Mouse (Mus musculus) left cerebral cortex, adult 18-20 months (tissue): ENCODE measurements around the gene Shld2. TPM values are rescaled to one million over a fixed set of nuclear protein-coding genes. Genes with fewer than 3 reads are reported as not detected.
"Not testable (repeated sequence)": the region's sequence is repeated elsewhere in the genome, so short reads cannot be mapped to it uniquely, and the experiment has no call there.

ENCODE experiments used
- DNase-seq, 2 experiments: peaks; one replicate each; pipeline ENCODE4 v3.0.0; 2021 to 2022; ENCODE audit warnings: low spot score in 2 of 2, mixed read lengths in 1 of 2
- total RNA-seq, 2 experiments: library from RNA; stranded (reverse); gene quantifications; 2 replicates each; pipeline ENCODE4 v1.2.3; 2021

Shld2 gene
- total RNA-seq, 2 experiments from 2014 or later = 10.0 to 11.9 TPM

GRCm38 (mm10) chr14:34323576-34324085 is 13.3 kb upstream of the Shld2 start:
- no peak for DNase-seq

GRCm38 (mm10) chr14:34318113-34318512 is 7.8 kb upstream of the Shld2 start:
- no peak for DNase-seq

- DNase-seq = no peak
These were observed 7.1 kb upstream of the Shld2 start for GRCm38 (mm10) chr14:34317431-34317830.

DNA sequence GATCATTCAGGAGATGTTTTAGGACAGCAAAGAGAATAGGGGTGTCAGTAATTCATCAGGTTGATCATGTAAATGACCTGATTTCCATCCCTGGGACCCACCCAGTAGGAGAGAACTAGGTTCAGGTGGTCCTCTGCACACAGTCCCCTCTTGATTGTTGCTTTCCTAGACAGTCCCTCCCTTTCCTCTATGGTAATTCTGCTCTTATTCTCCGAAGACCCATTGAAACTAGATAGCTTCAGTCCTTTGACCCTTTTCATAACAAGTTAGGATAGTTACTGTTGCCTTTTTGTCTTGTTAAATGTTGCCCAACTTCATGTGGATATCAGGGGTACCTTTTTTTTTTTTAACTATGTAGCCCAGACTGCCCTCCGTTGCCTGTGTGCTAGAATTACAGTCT is 6.1 kb upstream of the Shld2 start:
- no peak for DNase-seq

DNA sequence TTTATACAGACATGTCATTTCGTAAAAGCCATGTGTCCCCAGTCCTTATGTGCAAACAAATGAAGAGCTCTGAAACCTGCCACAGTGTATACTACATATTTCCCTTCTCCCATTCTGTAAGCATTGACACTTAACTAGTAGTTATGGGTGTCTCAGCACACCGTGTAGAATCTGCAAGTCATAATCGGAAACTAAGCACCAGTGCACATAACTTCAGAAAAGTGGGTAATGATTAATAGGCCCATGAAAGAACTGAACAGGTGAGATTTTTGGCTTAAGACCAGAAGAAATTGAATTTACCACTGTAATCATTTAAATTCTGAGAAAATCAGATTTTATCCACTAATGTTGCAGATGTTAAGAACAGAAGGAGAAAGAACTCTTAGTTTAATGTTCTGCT is 4.5 kb upstream of the Shld2 start:
- no peak for DNase-seq

GRCm38 (mm10) chr14:34314383-34314782 is 4.1 kb upstream of the Shld2 start:
- DNase-seq = not testable (repeated sequence)

DNA sequence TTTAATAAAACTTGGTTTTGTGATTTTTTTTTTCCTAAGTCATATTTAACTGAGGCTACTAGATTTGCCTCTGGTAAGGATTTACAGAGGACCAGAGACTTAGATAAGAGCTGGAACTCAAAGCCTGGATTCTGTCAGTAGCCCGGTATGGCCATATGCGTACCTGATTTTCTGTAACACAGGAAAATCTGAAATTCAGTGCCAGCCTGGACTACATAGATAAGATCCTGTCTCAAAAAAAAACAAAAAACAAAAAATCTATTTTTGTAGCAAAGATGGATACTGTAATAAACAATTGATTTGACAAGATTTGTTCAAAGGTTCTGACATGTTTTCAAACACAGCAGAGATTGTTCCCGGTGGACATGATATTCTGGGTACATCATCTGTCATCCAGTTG is 3.3 kb upstream of the Shld2 start:
- no peak for DNase-seq

DNA sequence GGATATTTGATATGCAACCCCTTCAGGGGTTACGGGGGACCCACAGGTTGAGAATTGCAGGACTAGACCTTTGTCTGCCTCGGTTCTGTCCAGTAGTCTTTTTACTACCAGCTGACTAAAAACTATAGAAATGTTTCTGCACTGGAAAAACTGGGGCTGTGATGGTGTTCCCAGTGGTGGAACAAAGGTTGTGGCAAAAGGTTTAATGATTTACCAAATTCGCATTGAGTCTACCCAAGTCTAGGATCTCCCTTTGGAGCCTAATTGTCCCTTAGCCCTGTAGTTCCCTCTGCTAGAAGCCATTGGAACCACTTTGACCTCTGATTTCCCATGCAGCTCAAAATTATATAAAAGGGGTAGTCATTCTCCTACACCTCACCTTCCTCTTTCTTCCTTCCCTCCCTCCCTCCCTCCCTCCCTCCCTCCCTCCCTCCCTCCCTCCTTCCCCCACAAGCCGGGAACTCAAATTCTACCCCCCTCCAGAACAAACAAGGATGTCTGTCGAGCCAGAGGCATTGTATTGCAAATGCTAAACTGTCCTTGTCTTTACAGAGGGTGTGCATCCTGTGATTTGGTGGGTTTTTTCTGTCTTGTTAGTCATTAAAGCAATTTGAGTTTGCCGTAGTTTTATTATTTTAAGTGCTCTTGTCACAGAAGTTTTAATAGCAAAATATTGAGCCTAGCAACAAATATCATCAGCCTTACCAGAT is 2.2 kb upstream of the Shld2 start:
- no peak for DNase-seq

- no peak for DNase-seq
These were observed 1.4 kb upstream of the Shld2 start for GRCm38 (mm10) chr14:34311691-34312090.

DNA sequence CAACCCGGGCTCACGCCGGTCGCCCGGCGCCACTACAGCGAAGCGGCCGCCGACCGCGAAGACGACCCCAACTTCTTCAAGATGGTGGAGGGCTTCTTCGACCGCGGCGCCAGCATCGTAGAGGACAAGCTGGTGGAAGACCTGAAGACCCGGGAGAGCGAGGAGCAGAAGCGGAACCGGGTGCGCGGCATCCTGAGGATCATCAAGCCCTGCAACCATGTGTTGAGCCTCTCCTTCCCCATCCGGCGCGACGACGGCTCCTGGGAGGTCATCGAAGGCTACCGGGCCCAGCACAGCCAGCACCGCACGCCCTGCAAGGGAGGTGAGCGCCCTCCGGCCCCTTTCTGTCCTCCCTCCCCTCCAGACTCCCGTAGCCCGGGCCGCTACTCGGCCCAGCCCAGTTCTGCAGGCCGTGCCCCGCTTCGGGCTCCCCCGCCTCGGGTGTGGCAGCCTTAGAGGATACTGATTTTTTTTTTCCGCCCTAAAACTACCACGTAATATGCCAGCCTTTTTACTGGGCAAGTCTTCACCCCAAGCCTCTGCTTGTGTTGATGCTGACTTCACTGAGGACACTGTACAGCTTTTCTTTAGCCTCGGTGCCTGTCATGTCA is 833 bp upstream of the Shld2 start:
- DNase-seq = peak; percentile 26 to 31

- no peak for DNase-seq
These were observed 423 bp downstream of the Shld2 start for GRCm38 (mm10) chr14:34309907-34310233.

- DNase-seq = no peak
These were observed 1.0 kb downstream of the Shld2 start for GRCm38 (mm10) chr14:34309266-34309665.

GRCm38 (mm10) chr14:34303265-34303680 is 7.0 kb downstream of the Shld2 start:
- no peak for DNase-seq

- DNase-seq = no peak
These were observed 7.5 kb downstream of the Shld2 start for GRCm38 (mm10) chr14:34302681-34303242.

- DNase-seq = no peak
These were observed 11.2 kb downstream of the Shld2 start for GRCm38 (mm10) chr14:34298871-34299700.

- no peak for DNase-seq
These were observed 12.7 kb downstream of the Shld2 start for GRCm38 (mm10) chr14:34297634-34298033.

DNA sequence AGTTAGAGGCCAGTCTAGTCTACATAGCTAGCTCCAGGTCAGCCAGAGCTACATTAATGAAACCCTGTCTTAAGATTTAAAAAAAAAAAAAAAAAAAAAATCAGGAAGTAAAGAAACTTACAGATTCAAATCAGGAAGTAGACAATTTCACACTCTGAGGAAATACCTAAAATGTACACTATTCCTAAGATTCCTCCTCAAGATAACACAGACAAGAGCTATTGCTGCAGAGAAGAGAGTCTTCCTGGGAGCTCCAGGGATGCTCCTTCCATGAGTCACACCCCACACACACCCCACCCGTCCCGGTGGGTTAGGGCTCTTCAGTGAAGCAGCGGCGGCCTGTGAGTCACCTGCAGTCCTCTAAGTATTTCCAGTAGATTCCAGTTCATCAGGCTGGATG is 13.3 kb downstream of the Shld2 start:
- no peak for DNase-seq

GRCm38 (mm10) chr14:34296350-34296749 is 13.9 kb downstream of the Shld2 start:
- DNase-seq = no peak

GRCm38 (mm10) chr14:34293641-34294040 is 16.7 kb downstream of the Shld2 start:
- DNase-seq = no peak

DNA sequence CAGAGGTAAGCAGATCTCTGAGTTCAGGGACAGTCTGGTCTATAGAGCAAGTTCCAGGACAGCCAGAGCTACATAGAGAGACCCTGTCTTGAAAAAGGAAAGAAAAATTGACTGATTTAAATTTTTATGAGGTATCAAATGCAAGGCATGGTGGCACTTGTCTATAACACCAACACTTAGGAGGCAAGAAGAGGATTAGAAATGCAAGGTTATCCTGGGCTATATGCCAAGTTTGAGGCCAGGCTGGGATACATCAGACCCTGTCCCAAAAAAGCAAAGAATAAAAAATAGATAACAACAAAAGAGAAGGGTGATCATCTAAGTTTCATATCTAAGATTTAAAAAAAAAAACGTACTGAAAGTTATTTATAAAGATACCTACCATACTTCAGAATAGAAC is 20.1 kb downstream of the Shld2 start:
- DNase-seq = no peak

- DNase-seq = no peak
These were observed 20.9 kb downstream of the Shld2 start for GRCm38 (mm10) chr14:34289259-34290015.
